ENCODE assay signal across 11 mouse cellular contexts in the genomic region with DNA sequence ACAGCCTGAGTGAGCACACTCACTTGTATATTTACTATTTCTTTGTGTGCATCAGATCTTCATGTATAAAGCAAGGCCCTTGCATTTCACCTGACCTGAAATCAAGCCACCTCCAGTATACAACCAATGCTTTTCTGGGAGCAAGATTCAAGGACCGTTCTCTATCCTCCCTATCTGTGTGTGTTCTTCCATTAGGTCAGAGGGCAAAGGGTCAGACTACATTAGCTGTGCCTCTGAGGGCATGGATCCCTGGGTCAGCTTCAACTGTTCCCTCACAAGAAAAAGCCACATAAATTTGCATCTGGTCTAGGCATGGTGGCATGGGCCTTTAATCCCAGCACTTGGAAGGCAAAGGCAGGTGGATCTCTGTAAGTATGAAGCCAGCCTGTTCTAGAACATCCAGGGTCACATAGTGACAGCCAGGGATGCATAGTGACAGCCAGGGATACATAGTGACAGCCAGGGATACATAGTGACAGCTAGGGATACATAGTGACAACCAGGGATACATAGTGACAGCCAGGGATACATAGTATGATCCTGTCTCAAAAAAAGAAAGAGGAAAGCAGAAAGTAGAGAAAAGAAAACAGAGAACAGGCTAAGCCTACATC.
"Had no signal": no experiment of that assay in that cellular context is flagged by ENCODE, and none has a peak within 500 bp of the region (broad histone marks: within the 10 kb centered on the region; RNA-seq: fewer than 3 reads in every experiment).

No protein-coding gene starts in this region.

- DNase-seq: kidney, adult 18-20 months; lung, adult 18-20 months; lung, postnatal 36 days; right cerebral cortex, adult 18-20 months; right cerebral cortex, postnatal 25 days; thymus, postnatal 4 days had no signal

- H3K4me3 ChIP-seq: intestine, embryonic 15.5 days; layer of hippocampus, adult 2 months; limb, embryonic 13.5 days; midbrain, embryonic 13.5 days had no signal

- H3K4me2 ChIP-seq: intestine, embryonic 15.5 days; limb, embryonic 13.5 days; midbrain, embryonic 13.5 days had no signal

- H3K9me3 ChIP-seq: intestine, embryonic 15.5 days; limb, embryonic 13.5 days; midbrain, embryonic 13.5 days had no signal

- H3K9ac ChIP-seq: intestine, embryonic 15.5 days; limb, embryonic 13.5 days; midbrain, embryonic 13.5 days had no signal

- H3K27ac ChIP-seq: intestine, embryonic 15.5 days; layer of hippocampus, adult 2 months; limb, embryonic 13.5 days; midbrain, embryonic 13.5 days had no signal

- H3K36me3 ChIP-seq: intestine, embryonic 15.5 days; limb, embryonic 13.5 days; midbrain, embryonic 13.5 days had no signal

- ATAC-seq: intestine, embryonic 15.5 days; lung, postnatal 0 days; midbrain, embryonic 13.5 days had no signal

- H3K27me3 ChIP-seq: intestine, embryonic 15.5 days; limb, embryonic 13.5 days; midbrain, embryonic 13.5 days had no signal
